Mouse (Mus musculus) E14TG2a.4 (cell line): ENCODE data around the gene Ppp6r2.

Source experiments
- H3K27me3 ChIP-seq: 2 replicates; pipeline ENCODE4 v1.6.1; 2014; ENCODE audit warnings: low read length, control low read depth; ENCODE audit not compliant: insufficient read depth
- H3K36me3 ChIP-seq: 2 replicates; pipeline ENCODE4 v1.6.1; 2014; ENCODE audit warnings: low read length, control low read depth; ENCODE audit not compliant: insufficient read depth
- H3K4me1 ChIP-seq: replicated peaks from 2 replicates; pipeline ENCODE4 v1.6.1; 2014; ENCODE audit warnings: low read depth, low read length, control low read depth
- H3K4me3 ChIP-seq: replicated peaks from 2 replicates; pipeline ENCODE4 v1.5.1; 2014; ENCODE audit warnings: mild to moderate bottlenecking, low read length
- H3K9me3 ChIP-seq: 2 replicates; pipeline ENCODE4 v1.6.1; 2014; ENCODE audit warnings: low read length, control low read depth
- CTCF ChIP-seq: conservative IDR thresholded peaks from 2 replicates; pipeline ENCODE4 v1.5.1; 2014; ENCODE audit warnings: low read length
- NANOG ChIP-seq: IDR thresholded peaks from 2 replicates; pipeline ENCODE4 v1.6.1; 2014; ENCODE audit warnings: borderline replicate concordance, low read length, mixed read lengths
- POU5F1 ChIP-seq: IDR thresholded peaks from 2 replicates; pipeline ENCODE4 v1.6.1; 2014; ENCODE audit warnings: low read length, borderline replicate concordance

The Ppp6r2 gene

GRCm38 (mm10) chr15:89195690-89196312 is 15.6 kb upstream of the Ppp6r2 start:
- H3K9me3 ChIP-seq = no peaks in the 10 kb centered on the region
- H3K27me3 ChIP-seq = no peaks in the 10 kb centered on the region
- peaks cover 20% of the 10 kb centered on the region for H3K36me3 ChIP-seq
- peak overlapping the region; percentile 97 for H3K4me3 ChIP-seq
- peaks cover 22% of the 10 kb centered on the region for H3K4me1 ChIP-seq
- TF ChIP-seq POU5F1 = no peak
- no peak for TF ChIP-seq CTCF
- TF ChIP-seq NANOG = no peak

GRCm38 (mm10) chr15:89196313-89196706 is 15.0 kb upstream of the Ppp6r2 start, which contains the start of gene Dennd6b:
TSS of gene Dennd6b (minus strand) at chr15:89196496.
- peaks cover 22% of the 10 kb centered on the region for H3K4me1 ChIP-seq
- no peaks in the 10 kb centered on the region for H3K9me3 ChIP-seq
- no peaks in the 10 kb centered on the region for H3K27me3 ChIP-seq
- H3K36me3 ChIP-seq = peaks cover 16% of the 10 kb centered on the region
- H3K4me3 ChIP-seq = peak within 1 kb of the TSS; percentile 97
- TF ChIP-seq CTCF (peak; percentile 71), POU5F1 (no peak), NANOG (no peak)

- no peak for TF ChIP-seq NANOG
- TF ChIP-seq CTCF = no peak
- TF ChIP-seq POU5F1 = no peak
- Histone ChIP-seq H3K4me3 (peak overlapping the region; percentile 97), H3K36me3 (peaks cover 12% of the 10 kb centered on the region), H3K27me3 (no peaks in the 10 kb centered on the region), H3K4me1 (peaks cover 22% of the 10 kb centered on the region), H3K9me3 (peaks cover under 1% of the 10 kb centered on the region; the same call in 1 of the 2 replicates)
Observed at GRCm38 (mm10) chr15:89197056-89197455, 14.3 kb upstream of the Ppp6r2 start.

GRCm38 (mm10) chr15:89207457-89207856 is 3.9 kb upstream of the Ppp6r2 start:
- Histone ChIP-seq H3K36me3 (no peaks in the 10 kb centered on the region), H3K4me3 (no peak overlapping the region), H3K27me3 (peaks cover 7% of the 10 kb centered on the region; the same call in 1 of the 2 replicates), H3K4me1 (peaks cover 18% of the 10 kb centered on the region), H3K9me3 (peaks cover 6% of the 10 kb centered on the region)
- TF ChIP-seq POU5F1 = no peak
- no peak for TF ChIP-seq NANOG
- no peak for TF ChIP-seq CTCF

GRCm38 (mm10) chr15:89209886-89210761 is 1.2 kb upstream of the Ppp6r2 start:
- Histone ChIP-seq H3K36me3 (no peaks in the 10 kb centered on the region), H3K9me3 (no peaks in the 10 kb centered on the region), H3K27me3 (peaks cover 7% of the 10 kb centered on the region; the same call in 1 of the 2 replicates), H3K4me1 (peaks cover 22% of the 10 kb centered on the region), H3K4me3 (peak overlapping the region; percentile 49; the same call in 1 of the 2 replicates)
- no peak for TF ChIP-seq POU5F1
- no peak for TF ChIP-seq NANOG
- TF ChIP-seq CTCF = peak; percentile 97

GRCm38 (mm10) chr15:89211716-89212461 is 536 bp downstream of the Ppp6r2 start:
- Histone ChIP-seq H3K4me3 (peak overlapping the region; percentile 96), H3K4me1 (peaks cover 22% of the 10 kb centered on the region), H3K36me3 (peaks cover 12% of the 10 kb centered on the region; the same call in 1 of the 2 replicates), H3K9me3 (no peaks in the 10 kb centered on the region), H3K27me3 (peaks cover 7% of the 10 kb centered on the region; the same call in 1 of the 2 replicates)
- TF ChIP-seq NANOG = no peak
- TF ChIP-seq CTCF = no peak
- no peak for TF ChIP-seq POU5F1

- H3K4me3 ChIP-seq = peak overlapping the region; percentile 96; the same call in 1 of the 2 replicates
- peaks cover 7% of the 10 kb centered on the region; the same call in 1 of the 2 replicates for H3K27me3 ChIP-seq
- TF ChIP-seq NANOG = no peak
- no peak for TF ChIP-seq POU5F1
- TF ChIP-seq CTCF = no peak
- H3K9me3 ChIP-seq = no peaks in the 10 kb centered on the region
- H3K36me3 ChIP-seq = peaks cover 12% of the 10 kb centered on the region; the same call in 1 of the 2 replicates
- H3K4me1 ChIP-seq = peaks cover 22% of the 10 kb centered on the region
Observed at GRCm38 (mm10) chr15:89212495-89212894, 1.1 kb downstream of the Ppp6r2 start.
